Mouse (Mus musculus): ENCODE measurements at regions not wholly inside any gene's neighbourhood (a gene's known extent, or its start where the extent isn't known, plus 50 kb on each side); places are given as distances from the start of the nearest gene placed in this dataset.

DNA sequence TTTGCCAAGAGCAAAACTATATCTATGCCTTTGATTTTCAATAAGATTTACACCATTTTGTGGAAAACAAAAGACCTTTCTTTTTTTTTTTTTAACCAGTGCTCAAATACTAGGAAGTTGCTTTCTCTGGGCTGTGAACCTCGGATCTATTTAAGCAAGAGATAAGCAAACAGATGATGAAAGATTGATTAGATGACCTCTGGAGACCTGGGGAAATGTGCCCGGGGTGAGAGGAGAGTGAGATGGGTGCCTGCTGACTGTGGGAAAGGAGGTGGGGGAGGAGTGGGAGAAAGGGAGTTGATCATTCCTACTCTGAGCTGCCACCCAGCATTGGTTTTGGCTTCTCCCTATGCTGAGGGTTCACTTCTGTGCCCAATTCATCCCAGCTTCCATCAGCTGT is 595.3 kb downstream of the Epha4 start:
- no peak for DNase-seq (ENCODE audit: low spot score)

DNA sequence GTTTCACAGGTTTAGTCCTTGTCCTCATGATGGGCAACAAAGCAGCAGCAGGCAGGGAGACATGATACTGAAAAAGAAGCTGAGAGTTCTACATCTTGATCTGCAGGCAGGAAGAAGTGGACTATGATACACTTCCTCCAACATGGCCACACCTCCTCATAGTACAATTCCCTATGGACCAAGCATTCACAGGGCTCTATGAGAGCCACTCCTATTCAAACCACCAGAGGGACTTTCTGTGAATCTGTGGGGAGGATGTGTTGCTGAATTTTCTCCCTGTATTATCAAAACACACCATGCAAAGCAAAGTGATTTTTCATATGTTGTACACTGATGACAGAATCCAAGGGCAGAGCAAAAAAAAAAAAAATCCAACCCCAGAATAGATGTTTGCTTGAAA is 594.3 kb downstream of the Epha4 start:
- no peak for DNase-seq (ENCODE audit: low spot score)

DNA sequence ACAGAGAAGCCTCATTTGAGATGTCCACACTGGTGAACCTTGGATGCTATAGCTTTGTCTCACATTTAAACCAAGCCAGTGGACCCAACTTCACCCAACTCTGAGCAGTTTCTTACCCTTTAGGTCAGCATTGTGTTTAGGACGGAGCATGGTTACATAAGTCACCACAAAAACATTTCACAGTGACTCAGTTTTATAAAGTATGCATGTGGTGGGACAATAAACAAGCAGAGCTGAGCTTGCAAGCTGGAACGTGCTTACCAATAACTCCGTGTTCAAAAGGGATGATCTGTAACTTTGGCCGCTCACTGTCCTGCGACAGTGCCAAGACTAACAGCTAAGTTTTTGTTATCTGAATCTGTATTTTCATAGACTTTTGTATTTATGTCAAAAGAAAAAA is 587.8 kb downstream of the Epha4 start:
- no peak for DNase-seq (ENCODE audit: low spot score)

DNA sequence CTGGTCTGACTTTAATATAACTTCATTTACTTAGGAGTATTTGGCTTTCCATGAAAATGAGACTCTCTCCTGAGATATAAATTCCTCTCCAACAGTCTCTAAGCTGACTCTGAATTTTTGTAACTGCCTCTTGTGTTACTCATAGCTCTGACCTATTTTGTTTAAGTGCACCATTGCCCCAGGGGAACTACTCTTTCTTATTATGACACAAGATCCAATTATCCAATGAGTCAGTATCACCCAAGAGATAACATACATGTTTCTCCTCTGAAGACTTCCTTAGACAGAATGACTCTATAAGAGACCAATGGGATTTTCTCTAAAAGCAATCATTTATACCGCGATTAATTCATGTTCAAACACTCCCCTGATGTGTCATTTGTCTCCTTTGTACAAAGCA is 586.9 kb downstream of the Epha4 start:
- DNase-seq (ENCODE audit: low spot score), result no peak

DNA sequence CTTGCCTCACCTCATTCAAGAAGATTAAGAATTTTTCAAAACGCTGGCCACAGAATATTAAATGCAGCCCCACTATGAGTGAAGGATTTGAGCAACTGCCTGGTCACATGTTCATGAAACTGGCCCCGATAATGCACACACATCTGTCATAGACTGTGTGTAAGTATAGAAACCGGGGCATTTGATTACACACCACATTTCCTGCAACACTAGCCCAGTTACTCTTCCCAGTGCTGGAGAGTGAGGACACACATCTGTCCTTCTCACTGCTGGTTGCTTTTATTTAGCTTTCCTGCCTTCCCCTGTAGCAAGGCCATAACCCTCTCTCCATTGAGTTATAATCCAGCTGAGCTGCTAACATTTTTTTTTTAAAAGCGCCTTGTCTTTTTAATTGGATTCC is 581.4 kb downstream of the Epha4 start:
- DNase-seq (ENCODE audit: low spot score), result no peak

DNA sequence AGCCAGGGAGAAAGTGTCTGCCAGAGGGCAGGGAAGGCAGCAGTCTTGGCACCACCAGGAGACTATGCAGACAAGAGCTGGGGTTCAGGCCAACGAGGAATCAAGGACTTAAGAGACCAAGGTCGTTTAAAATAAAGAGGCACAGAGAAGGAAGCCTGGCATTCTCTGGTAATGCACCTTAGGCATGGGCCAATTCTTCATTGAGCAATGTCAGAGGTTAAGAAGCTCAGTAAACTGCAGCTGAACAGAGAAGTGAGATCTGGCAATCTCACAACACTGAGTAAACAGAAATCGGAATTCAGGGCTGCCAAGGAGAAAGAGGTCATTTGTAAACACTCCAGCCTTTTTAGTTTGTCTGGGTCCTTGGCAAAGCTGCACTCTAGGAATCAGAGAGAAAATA is 572.2 kb downstream of the Epha4 start:
- peak; percentile 41 for DNase-seq (ENCODE audit: low spot score)

DNA sequence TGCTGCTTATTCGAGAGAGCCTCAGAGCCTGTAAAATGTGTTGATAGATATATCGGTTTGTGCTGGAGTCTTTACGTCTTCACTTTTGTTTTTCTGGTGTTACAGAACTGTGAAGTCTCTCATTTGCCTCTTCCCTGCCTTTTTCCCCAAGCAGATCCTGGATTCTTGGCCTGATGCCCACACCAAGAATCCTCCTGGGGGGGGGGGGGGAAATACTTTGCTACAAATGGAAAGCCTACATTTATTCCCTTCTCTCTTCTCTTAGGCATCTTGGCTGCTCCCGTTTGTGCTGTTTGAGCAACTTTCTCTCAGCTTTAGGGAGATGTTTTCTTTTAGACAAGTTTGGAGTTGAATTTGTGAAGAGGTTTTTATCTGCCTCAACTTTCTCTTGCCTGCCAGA is 570.8 kb downstream of the Epha4 start:
- DNase-seq (ENCODE audit: low spot score), result no peak

DNA sequence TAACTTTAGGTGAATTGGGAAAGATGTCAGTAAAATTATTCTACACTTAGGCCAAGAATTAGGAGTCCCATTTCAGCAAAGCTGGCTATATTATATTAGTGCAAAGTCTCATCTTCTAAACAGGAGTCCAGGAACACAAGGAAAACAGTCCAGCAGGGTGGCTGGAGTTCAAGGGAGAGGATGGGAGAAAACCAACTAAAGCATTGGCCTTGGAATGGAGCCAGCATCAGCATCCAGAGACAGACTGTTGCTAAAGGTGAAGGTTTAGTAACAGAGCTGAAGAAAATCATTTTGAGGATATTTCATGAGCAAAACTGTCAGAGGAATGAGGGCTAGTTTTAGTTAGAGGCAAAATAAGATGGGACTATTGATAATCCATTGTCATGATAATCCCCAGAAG is 559.9 kb downstream of the Epha4 start:
- DNase-seq (ENCODE audit: low spot score), result no peak

DNA sequence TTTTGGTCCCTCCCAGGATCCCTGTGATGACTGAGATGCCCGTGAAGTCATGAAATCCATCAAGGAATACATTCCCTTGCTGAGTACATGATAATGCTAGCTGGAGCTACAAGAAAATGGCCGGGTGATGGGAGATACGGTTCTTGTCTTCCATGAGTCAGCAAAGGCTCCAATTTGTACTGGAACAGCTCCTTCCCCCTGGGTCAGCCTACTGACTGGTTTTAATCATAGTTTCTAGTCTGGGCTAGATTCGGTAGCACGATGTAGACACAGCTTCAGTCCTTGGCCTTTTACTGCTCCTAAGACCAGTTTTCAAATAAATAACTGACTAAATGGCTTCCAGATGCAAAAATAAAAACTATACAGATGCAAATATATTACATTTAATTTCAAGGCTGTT is 557.5 kb downstream of the Epha4 start:
- DNase-seq (ENCODE audit: low spot score), result no peak

DNA sequence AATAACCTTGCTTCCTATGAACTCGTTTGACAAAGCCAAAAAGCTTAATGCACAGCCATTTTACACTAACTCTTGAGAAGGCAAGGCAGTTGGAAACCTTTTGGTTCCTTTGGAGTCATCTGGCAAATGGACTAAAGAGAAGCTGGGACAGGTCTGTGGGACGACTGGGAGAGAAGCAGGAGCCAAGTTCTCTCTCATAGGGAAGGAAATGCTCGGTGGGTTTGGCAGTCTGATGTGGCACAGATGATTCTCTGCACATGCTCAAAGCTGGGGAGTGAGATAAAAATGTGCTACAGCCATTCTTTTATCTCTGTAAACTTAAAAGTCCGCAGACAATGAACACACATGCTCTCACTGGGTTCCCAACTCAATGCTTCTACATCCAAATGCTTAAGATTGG is 556.2 kb downstream of the Epha4 start:
- DNase-seq (ENCODE audit: low spot score), result no peak

DNA sequence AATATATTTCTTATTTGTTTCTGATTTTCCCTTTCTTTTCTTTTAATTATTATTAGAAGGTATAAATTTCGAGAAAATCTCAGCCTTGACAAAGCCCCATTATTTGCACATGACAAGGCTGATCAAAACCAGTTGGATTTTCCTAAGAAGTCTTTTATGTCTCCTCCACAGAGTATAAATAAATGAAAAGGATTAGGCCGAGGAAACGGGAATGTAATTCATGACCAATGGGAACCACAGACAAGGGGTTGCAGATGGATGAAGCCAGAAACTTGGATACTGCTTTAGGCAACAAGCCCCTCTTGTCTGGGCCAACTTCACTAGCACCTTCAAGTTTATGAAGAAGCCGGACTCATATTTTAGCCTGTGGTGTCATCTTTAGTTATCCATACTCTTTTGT is 542.4 kb downstream of the Epha4 start:
- DNase-seq (ENCODE audit: low spot score), result no peak

DNA sequence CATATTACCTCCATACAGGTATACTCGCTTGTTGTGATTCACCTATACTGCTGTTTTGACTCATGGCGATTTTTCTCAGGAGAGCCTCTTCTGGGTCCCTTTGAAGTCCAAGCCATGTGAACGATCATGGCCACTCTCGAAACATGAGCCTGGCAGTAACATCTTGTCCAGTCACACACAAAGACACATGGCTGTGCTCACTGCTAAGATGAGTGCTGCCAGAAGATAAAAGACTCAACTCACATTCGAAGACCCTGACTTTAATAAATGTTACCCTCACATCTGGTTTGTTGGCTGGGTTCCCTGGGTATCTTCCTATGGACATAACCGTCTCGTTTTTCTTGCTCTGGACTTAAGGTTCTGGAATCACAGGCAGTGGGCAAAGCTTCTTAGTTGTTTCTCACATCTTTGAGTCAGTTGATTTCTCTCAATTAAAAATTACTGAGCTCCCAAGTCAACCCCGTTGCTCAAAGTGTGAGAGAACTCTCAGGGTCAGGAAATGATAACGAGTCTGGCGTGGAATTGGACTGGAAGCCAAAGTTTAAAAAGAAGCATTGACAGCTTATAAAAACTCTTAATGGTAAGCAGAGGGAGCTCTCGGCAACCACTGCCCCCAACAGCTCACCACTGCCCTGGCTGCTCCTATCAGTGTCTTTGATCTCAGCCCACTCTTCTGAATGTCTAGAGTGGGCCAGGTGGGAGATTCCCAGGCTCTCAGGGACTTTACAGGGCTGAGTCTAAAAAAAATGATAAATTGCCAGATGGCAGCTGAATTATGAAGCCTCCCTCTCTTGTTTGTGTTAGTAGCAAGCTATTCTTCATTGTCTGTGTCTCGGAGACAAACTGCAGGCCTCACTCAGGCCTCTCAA is 539.6 kb downstream of the Epha4 start:
- no peak for DNase-seq (ENCODE audit: low spot score)

DNA sequence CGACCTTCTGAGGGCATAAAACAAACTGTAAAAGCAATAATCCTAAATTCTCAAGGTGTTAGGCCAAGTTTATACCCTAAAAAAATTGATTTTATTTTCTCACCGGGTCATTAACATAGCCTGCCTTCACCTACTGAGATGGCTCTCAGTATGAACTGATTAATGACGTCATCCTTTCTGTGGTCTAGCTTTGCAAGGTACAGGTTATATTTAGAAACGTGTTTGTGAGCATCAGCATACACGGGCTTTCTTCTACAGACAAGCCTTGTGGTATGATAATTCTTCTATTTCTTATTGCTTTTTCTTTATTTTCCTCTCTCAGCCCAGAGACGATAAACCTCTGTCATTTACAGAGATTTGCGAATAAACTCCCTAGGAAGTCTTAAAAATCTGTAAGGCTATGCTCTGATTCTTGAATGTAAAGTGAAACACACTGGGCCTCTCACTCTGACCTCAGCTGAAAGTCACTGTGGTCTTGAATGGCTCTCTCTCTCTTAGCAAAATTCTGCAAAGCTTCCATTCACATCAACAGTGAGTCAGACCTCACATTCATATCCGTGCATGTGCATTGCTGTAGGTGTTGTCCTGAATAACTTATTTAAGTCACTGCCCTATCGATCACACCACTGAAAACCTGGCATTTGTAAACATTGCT is 534.3 kb downstream of the Epha4 start:
- no peak for DNase-seq (ENCODE audit: low spot score)

DNA sequence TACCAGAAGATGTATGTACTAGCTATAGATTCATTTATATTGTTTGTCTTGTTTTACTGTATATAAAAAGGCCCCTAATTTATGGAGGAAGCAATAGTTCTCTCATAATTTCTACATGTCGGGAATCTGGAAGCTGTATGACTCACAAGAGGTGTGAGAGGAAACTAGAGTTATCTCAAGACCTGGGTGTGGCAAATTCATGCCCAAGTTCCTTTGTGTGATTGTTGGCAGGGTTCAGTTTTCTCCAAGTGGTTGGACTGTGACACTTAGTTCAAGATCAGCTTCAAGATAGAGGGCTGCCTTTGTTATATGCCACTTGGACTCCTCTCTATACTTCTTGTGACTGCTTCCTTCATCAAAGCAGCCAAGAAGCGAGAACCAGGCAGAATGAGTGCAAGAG is 521.1 kb downstream of the Epha4 start:
- DNase-seq (ENCODE audit: low spot score), result no peak

DNA sequence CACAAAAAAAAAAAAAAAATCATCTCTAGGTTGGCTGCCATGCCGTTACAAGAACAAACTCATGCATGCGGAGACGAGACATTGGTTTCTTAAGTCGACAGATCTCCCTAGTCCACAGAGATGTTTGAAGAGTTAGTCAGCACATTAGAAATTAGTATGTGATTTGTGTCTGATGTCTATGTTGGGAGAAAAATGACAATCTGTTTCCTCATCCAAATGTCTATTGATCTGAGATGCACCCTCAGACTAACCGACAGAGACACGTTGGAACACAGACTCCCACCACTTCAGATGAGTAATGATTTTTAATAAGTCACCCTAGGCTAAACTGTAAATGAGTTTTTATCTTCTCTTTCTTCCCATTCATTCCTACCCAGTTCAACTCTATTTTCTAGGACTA is 506.9 kb downstream of the Epha4 start:
- DNase-seq (ENCODE audit: low spot score), result no peak

DNA sequence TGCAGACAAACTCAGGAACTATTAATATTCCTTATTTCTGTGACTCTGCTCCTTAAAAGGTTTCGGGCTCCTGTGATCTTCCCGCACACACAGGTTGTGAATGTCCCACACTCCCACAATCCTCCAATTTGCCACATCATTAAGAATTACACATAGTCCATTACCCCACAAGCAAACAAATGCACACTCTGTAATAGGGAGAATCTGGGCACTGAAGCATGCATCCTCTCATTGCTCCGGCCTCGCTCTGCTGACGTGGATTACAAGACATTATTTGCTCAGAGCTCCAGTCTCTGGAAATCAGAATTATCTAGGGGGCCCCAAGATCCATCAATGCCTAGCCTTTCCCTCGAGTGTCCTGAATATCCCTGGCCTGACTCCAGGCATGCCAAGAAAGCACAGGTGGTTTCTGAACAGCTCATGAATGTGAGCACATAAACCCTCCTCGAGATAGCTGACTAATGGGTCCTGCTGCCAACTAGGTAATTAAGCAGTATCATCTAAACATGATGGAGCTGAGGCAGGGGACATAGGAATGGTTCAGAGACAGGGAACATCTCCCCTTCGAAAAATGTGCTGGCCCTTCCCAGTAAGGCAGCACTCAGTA is 504.2 kb downstream of the Epha4 start:
- no peak for DNase-seq (ENCODE audit: low spot score)

DNA sequence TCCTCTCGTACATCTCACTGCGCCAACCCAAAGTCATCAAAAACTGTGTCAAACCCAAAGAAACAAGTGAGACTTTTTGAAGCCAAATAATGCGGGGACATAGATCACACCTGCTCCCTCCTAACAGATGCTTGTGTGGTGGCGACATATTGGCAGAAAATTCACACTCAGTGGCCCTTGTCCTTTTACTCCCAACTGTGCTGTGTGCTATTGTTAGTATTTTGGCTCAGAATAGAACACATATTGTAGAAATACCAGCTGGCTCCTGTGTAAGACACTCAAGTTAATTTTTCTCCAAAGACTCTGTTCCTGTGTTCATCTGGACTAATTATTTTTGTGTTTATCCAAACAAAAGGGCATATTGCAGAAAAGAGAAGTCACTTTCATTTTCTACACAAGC is 487.2 kb downstream of the Epha4 start:
- no peak for DNase-seq (ENCODE audit: low spot score)

DNA sequence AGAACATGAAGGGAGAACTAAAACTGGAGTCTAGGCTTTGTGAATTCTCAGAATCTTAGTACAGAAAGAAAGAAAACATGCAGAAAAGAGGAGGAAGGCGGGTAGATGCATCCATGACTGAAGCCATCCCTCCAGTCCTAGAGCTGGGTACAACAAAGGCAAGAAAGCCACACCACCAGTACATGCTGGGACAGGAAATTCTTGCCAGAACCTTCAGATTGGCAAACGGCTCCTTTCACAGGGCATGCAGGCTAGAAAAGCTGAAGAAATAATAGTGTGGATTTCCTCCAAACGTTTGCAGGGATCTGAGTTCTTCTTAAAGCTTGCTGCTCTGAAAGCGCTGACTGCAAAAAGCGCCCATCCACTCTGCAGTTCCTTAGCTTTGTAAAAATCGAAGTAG is 486.7 kb downstream of the Epha4 start:
- no peak for DNase-seq (ENCODE audit: low spot score)

DNA sequence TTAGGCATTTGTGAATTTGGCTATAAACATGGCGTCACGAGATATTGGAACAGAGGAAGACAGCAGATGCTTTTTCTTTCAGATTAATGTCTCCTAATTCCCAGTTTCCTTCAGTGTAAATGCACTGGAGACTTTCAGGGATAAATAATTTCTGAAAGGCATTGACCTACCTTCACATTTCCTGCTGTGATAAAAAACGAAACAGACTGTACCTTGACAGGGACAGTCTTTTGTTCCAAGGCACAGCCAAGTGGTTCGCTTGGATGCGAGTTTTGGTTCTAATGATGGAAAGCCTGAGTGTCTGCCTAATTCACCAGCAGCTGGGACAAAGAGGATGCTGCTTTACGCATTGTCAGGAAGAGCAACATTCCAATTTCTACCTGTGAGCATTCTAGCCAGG is 485.8 kb downstream of the Epha4 start:
- no peak for DNase-seq (ENCODE audit: low spot score)

DNA sequence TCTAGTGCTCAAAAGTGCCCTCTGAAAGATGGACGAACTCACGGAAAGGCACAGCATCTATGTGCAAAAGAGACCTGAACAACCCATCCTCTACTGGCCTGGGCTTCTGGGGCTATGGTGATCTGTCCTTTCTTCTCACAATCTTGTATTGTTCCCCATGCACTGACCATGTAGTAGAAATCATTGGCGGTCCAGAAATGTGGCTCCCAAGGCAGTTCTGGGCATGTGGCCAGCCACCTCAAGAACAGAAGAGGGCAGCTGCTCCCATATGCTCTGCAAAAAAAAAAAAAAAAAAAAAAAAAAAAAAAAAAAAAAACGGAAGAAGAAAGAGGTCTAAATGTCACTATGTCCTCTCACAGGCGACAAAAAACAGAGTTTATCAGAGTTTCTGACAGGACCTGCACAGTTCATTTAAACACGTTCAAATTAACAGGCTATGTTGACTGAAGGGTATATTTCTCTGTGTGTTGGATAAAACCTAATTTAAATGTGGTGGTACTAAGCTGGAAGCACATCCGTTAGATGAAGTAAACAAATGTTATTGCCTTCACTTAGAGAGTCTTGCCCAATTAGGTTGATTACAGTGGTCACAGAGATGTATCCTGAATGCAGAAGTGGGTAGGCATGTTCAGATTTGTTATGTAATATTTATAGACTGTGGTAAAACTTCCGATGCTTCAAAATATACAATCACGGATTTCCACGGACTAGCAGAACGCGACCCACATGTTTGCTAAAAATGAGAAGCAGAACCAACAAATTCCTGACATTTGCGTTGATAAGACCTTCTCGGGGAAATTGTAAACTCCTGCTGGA is 470.9 kb downstream of the Epha4 start:
- no peak for DNase-seq (ENCODE audit: low spot score)

DNA sequence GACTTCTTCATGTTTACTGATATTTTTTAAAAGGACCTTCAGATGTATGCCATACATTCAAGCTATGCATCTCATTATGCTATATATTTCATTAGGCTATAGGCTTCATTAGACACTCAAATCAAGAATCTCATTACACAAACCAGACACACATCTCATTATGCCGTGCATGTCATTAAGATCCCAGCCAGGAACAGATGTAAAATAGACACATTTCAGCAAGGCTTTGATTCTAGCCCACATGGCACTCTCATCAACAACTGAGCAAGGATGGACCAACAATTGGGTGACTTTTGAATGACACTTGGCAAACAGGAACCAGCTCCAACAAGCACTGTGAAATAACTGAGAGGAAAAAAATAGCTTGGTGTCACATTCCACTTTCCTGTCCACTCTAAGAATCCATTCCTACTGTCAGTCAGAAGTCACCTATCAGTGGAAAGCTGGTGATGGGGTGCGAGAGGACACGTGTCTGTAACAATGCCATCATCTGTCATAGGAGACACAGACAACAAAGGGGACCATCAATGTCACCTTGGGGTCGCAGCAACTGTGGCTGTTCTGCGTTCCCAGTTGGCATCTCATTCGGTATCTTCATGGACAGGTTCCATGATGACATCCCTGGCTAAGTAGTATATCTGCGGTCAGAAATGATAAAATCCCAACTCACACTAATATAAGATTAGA is 466.0 kb downstream of the Epha4 start:
- no peak for DNase-seq (ENCODE audit: low spot score)

DNA sequence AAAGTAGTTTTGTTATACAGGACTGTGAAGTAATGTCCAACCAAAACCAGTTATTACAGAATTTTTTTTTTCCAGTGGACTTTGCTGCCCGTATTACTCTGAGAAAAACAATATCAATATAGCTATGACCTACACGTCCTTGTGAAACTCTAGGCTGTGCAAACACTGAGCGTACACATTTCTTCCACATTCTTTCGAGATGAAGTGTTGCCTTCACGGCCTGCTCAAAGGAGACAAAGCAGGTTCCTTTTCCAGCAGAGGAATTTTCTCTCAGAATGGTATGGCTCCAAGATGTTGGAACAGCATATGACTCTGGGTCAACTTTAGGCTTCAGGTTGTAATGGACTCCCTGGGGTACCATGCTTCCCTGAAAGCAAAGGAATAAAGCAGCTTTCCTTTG is 463.6 kb downstream of the Epha4 start:
- no peak for DNase-seq (ENCODE audit: low spot score)
